Mouse (Mus musculus) common myeloid progenitor, adult 5-6 weeks (primary cell): ENCODE data around the gene Ccdc78. TPM values are rescaled to one million over a fixed set of nuclear protein-coding genes. Genes with fewer than 3 reads are reported as not detected.
"Not testable (repeated sequence)": the region's sequence is repeated elsewhere in the genome, so short reads cannot be mapped to it uniquely, and the experiment has no call there.

Source experiments
- ATAC-seq: replicated peaks from 2 replicates; pipeline ENCODE4 v1.8.0; 2016; ENCODE audit warnings: low read depth, mild to moderate bottlenecking, moderate TSS enrichment, inconsistent platforms; ENCODE audit not compliant: poor library complexity, severe bottlenecking
- total RNA-seq: library from RNA; stranded (forward); fragments of 200-1000, 187-1606 nt; gene quantifications from 2 replicates; pipeline ENCODE4 v1.2.3, GENCODE M21; 2017

Ccdc78 gene
- total RNA-seq, 1 experiment from 2014 or later, result not detected

DNA sequence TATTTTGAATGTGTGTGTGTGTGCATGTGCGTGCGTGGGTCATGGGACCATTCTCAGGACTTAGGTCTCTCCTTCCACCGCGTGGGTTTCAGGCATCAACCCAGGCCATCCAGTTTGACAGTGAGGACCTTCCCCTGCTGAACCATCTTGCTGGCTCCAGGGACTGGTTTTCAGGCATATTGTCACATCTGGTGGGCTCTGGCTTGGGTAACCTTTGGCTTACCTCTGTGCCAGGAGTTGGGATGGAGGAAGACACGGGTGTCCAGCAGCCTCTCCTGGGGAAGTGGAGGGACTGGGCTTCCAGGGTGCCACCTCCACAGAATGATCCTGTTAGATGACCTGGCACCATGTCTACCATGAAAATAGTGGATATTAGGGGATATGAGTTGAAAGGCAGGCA is 8.4 kb upstream of the Ccdc78 start:
- no peak for ATAC-seq

DNA sequence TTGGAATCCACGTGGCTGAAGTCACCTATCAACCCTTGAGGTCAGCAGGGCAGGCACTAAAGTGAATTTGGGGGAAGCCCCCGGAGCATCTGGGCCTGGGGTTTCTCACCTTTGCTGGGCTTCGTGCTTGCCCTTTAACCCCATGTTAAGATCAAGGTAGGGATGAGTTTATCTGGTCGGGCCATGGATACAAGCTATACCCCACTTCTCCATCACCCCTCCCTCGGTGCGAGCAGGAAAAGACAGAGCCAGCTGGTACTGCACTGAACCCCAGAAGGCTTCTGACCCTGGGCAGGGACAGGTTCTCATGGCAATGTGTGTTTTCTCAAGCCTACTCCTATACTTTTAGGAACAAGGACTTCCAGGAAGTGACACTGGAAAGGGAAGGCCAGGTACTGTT is 5.0 kb upstream of the Ccdc78 start:
- ATAC-seq, result no peak

DNA sequence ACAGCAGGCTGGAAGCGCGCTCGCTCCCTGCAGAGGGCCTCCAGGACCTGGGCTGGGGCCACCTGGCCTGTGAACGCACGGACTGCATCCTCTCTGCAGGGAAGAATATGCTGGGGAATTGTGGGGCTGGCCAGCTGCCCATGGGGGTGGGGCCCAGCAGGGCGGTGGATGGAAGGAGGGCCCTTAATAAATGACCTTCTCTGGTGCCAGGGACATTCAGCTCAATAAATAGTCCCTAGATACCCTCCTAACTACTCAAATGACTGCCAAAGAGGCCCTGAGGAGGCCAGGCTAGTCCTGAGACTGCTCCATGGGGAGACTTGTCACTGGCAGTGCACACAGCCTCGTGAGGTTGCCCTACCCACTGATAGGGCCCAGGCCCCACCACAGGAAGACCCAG is 3.3 kb upstream of the Ccdc78 start:
- no peak for ATAC-seq

- no peak for ATAC-seq
These were observed 2.4 kb upstream of the Ccdc78 start for GRCm38 (mm10) chr17:25783861-25784574.

DNA sequence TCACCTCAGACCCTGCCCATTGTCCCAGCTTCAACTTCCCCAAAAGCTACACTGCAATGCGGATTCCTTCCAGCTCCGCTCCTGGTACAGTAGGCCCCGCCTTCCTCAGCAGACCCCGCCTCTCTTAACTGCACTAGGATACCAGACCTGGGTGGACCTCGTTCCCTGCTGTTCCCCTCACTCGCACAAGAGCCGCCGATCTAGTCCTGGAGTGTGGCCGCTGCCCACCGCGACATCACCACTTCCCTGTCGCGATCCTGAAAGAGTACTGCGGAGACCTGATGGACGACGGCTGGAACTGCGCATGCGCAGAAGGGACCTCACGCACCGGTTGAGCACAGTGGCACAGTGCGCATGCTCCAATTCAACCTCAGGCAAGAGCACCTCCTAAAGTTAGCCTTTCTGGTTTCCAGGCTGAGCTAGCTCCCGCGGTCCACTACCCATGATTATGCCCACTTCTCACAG is 1.1 kb upstream of the Ccdc78 start, which contains the start of gene Haghl:
Haghl (minus strand) TSS at position 393 of the 465 bp plus-strand sequence.
- ATAC-seq, result peak; percentile 91

DNA sequence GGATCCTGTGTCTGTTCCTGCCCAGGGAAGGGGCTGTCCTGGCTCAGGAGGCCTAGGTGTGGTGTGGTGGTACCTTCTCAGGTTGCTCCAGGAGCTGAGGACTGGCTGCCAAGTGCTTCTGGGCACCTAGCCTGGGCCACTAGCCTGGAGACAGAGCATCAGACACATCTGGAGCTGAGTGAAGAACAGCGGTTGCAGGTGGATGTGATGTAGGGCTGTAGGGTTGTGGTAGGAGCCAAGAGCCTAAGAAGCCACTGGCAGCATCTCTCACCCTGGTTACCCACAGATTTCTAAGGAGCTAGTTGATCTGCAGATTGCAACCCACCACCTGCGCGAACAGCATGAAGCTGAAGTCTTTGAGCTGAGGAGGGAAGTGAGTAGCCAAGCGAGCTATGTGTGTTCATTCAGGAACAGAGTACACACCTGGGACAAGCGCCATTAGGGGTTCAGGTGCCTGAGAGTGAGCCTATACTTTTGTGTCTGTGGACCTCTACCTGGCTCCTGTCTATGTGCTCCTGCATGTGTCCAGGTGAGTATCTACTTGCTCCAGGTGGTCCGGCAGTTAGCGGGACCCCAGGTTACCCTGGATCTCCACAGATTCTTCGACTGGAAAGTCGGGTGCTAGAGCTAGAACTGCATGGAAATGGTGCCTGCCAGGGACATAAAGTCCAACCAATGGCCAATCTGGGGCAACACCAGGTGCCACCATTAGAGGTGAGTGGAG is 563 bp downstream of the Ccdc78 start:
- ATAC-seq, result no peak

DNA sequence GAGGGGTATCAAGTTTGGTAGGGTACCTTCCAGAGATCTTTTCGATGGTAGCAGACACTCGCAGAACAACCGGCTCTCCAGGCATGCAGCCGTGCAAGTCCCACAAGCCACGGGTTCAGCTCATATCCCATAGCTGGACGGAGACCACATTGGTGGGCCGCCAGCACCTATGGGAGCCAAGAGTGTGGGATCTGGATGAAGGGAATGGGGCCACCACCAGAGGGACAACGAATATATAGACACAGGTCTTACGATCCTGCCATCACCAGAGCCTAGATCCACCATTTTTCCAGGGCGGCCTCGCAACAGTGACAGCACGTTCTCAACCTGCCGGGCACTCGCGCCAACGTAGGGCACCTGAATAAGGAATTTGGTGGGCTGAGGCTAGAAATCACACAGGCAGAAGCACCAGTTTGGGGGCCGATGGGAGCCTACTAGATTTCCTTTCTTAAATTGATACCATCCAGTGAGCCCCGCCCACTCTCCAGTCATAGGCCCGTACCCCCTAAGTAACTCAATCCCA is 5.0 kb downstream of the Ccdc78 start:
- ATAC-seq, result no peak

DNA sequence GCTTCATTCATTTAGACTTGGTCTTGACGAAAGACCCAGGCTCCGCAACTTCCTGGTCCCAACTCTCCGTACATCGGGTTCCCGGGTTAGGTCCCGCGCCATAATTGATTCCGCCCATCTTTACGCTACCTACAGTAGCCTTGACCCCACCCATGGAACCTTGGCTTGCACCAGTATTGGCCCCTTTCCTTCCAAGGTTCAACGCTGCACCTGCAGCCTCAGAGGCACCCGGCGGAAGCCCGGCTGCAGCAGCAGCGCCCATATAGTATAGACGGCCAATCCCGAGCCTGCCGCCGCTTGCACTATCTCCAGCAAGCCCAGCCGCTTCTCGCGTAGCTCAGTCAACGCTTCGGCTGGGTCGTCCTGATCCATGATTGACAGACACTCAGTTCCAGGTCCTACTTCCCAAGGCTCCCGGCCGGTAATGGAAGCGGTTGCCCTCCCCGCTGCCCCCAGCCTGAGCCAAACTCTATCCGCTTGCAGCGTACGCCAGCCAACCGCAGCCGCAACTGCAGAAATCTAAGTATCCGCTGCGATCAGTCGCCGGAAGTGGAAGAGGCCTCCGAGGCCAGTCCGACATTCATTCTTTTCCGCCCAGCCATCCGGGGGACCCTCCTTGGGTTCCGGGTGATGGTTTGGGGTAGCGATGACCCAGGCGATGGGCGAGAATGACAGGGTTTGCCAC is 5.6 kb downstream of the Ccdc78 start:
- ATAC-seq, result peak; percentile 69

GRCm38 (mm10) chr17:25792615-25793014 is 6.2 kb downstream of the Ccdc78 start, which contains the start of gene Fam173a:
TSS of gene Fam173a (minus strand) at chr17:25792901.
- ATAC-seq, result peak; percentile 62

DNA sequence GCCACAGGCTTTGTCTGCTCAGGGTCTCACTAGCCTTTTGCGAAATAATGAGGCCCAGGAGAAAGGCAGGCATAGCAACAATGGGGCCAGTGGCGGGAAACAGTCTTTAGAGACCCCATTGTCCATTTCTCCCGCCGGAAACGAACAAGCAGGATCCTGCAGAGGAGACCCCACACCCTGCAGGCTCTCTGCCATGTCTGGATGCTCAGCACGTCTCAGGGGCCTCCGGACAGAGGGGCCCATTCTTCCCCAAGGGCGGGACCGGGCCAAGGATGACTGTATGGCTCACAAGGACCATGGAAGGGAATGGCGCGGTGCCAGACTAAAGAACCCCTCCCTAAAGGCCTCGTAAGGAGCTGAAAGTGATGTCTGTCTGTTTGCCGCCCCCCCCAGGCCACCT is 7.8 kb downstream of the Ccdc78 start:
- ATAC-seq, result no peak

DNA sequence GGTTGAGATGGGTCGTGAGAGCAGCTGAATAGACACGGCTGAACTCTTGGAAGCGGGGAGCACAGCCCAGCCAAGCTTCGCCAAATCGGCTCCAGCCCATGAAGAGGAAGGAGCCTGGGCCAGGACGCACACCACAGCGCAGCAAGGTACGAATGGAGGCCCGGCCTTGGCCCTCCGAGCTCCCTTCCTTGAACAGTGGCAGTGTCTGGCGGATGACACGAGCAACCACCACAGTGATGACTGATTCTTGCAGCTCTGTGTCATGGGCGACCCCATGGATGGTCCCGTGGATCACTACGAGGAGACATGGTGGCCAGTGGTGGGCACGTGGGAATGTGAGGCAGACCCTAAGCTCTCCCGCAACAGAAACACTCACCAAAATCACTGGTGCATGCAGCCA is 8.6 kb downstream of the Ccdc78 start:
- no peak for ATAC-seq

- no peak for ATAC-seq
These were observed 9.3 kb downstream of the Ccdc78 start, which contains the start of gene AC134908.4 for GRCm38 (mm10) chr17:25795609-25796092. TSS of gene AC134908.4 (minus strand) at chr17:25795659.

DNA sequence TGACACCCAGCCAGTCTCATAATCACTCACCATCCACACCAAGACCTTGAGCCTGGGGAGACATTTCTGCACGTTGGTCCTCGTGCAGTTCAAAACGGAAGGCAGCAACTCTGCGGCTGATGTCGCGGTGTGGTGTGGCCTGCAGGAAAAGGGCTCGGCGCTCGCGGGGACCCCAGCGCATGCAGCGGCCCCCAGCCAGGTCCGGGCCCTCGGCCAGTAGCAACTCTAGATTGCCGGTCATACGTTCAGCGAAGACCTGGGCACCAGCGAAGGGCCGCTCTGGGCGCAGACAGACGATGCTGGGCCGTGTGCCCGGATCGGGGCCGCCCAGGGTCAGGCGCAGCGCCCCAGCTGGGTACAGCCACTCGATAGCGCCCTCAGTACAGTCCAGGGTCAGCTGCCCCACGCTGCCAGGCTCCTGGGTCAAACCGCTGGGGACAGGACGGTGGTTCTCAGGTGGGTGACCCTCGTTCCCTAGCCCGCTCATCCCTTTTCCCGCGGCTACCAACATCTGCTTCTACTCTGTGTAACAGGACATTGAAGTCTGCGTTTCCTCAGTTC is 9.9 kb downstream of the Ccdc78 start:
- no peak for ATAC-seq

DNA sequence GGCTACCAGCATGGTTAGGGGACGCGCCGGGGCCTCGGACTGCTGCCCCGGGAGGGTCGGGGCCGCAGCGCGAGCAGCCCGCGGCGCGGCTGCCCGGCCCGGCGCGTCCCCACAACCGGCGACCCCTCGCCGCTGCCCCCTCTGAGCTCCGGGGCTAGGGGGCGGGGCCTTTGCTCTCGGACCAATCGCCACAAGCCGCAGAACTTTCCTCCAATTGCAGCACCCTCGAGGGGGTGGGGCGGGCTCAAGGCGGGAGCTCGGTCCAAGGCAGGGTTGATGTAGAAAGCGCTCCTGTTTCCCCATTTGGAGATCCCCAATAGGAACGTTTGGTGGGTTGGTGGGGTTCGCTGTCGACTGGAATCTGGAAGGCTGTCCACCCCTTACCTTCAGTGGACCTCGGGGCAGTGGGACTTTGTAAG is 10.6 kb downstream of the Ccdc78 start, which contains the start of gene Metrn:
Metrn (minus strand) TSS at position 186 of the 419 bp plus-strand sequence.
- peak; percentile 62 for ATAC-seq

DNA sequence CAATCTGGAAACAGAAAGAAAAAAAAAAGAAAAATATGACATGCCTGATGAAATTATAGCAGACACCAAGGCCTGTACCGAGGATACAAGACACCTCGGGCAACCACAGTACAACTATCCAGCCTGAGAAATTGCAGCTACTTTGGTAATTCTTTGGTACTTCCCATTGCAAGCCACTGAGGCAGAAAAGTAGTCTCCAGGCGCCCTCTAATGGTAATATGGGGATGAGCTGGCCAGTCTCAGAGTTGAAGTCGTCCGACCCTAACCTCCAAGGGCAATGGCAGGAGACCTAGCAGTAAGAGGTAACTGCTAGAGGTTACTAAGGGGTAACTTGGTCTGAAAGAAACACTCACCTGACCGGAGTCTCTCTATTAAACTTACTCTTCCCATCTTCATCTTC is 14.6 kb downstream of the Ccdc78 start:
- ATAC-seq, result peak; percentile 80

DNA sequence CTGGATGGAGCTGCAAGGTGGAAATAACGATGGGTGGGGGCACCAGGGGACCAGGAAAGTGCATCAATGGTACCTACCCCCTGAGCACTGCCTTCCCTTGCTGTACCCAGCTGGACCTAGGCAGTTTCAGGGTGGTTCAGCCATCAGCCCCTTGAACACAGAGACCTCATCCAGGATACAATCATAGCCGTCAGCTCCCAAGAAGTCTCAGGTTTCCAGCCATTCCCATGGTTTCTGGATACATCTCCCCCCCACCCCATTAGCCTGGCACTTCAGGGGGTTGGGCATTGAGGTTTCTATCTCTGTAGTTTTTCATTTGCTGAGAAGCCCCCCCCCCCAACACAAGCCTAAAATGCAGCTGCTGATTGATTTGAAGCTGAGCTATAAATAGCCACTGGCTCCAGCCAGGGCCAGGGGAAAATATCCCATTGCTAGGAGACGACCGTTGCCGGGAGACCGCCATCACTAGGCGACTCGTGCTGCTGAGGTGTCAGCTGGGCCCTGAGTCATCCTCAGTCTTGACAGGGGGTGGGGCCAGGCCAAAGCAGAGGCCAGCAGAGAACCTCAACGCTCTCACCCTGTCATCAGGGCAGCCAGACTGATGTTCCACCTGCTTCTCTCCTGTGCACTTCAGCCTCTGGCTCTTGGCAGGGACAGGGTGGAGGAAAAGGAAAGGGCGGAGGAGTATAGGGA is 16.6 kb downstream of the Ccdc78 start:
- ATAC-seq, result no peak; the same call in 1 of the 2 replicates

DNA sequence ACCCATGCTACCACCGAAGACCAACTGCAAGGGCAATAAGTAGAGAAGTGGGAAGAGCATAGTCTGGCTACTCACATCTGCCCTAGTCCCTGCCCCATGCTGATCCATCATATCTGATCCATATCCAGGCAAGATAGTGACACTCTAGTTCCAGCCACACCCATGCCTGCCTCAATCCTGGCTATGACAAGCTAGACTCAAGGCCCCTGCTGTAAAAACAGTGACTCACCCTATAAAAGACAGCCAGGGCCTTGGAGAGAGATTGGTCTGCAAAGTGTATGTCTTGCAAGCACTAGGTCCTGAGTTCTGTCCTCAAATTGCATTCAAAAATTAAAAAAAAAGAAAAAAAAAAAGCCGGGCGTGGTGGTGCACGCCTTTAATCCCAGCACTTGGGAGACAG is 20.1 kb downstream of the Ccdc78 start:
- no peak for ATAC-seq

- not testable (repeated sequence) for ATAC-seq
These were observed 21.1 kb downstream of the Ccdc78 start for GRCm38 (mm10) chr17:25807452-25807851.

GRCm38 (mm10) chr17:25808028-25808427 is 21.6 kb downstream of the Ccdc78 start:
- no peak for ATAC-seq
